Mouse (Mus musculus) C2C12 (cell line): ENCODE results near the gene Rbms3.

Source experiments
- CTCF ChIP-seq: IDR thresholded peaks from one replicate; pipeline ENCODE4 v1.5.1; 2011; ENCODE audit not compliant: control insufficient read depth, insufficient read depth, insufficient read length
- MAX ChIP-seq: IDR thresholded peaks from one replicate; pipeline ENCODE4 v1.6.1; 2011; ENCODE audit warnings: mild to moderate bottlenecking, control low read depth
- MYOD1 ChIP-seq: IDR thresholded peaks from one replicate; pipeline ENCODE4 v1.6.1; 2011; ENCODE audit warnings: low read depth; ENCODE audit not compliant: control insufficient read depth, insufficient read length

GRCm38 (mm10) chr9:116524386-116524785 lies 1105.3 kb downstream of the Rbms3 start:
- TF ChIP-seq CTCF (no peak), MYOD1 (no peak), MAX (no peak)
